Mouse (Mus musculus): ENCODE measurements around the gene Izumo1.

DNA sequence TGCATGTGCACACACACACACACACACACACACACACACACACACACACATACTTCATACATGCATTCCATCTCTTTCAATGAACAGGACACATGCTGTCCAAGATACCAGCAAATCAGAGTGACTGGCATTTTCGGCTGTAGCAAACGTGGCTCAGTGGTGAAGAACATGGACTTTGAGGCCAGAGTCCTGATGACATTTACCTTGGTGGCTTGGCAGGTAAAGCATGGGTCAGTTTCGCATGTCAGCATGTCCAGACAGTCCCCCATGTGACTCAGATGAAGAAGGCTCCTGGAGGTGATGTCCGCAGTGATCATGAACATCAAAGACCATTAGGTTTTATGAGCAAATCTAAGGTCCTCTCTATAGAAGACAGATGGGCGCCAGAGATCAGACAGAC, 24.6 kb upstream of the Izumo1 start:
- TF ChIP-seq POLR2A (IDR thresholded peaks at IDR 0.05; ENCODE audit: extremely low read depth, insufficient read depth, low read length) (no peak), CTCF (IDR thresholded peaks at IDR 0.05; ENCODE audit: low read depth, low read length) (no peak)
